Comparison of ENCODE assay signal across 24 mouse cellular contexts in genomic region chr19:23281911-23282660, GRCm38 (mm10). TPM values are rescaled to one million over a fixed set of nuclear protein-coding genes. Genes with fewer than 3 reads are reported as not detected.
A peak's percentile ranks its signal among the peaks of the same experiment; 100 is the strongest.
DNase-seq lines count a peak whose midpoint lies in the region; ATAC-seq and TF ChIP-seq lines count a peak whose summit lies in the region.
"Had no signal": no experiment of that assay in that cellular context is flagged by ENCODE, and none has a peak within 500 bp of the region (broad histone marks: within the 10 kb centered on the region; RNA-seq: fewer than 3 reads in every experiment).

No protein-coding gene starts in this region.

- H3K4me3 ChIP-seq in E14TG2a.4 (replicated peaks; ENCODE audit: low read length) (peak overlapping the region; percentile 30), ES-E14 (ENCODE audit: insufficient read depth in 1 of 2, low read depth in 1 of 2, low read length in 2 of 2, poor library complexity in 1 of 2, severe bottlenecking in 1 of 2) (peak overlapping the region in 1 of 2 experiments; percentile 19; a peak in 1 of 4 replicates)
- H3K4me3 ChIP-seq in embryonic facial prominence, embryonic 13.5 days: no peak overlapping the region
- H3K4me3 ChIP-seq in liver, embryonic 12.5 days: no peak overlapping the region
- H3K4me3 ChIP-seq: layer of hippocampus, adult 2 months; liver, embryonic 15.5 days; megakaryocyte, embryonic 14.5 days had no signal

- H3K36me3 ChIP-seq in E14TG2a.4 (ENCODE audit: insufficient read depth, low read length) (no peaks in the 10 kb centered on the region), ES-E14 (ENCODE audit: control insufficient read depth, insufficient read depth, low read length, poor library complexity, severe bottlenecking) (no peaks in the 10 kb centered on the region)
- no peaks in the 10 kb centered on the region for H3K36me3 ChIP-seq in embryonic facial prominence, embryonic 13.5 days
- no peaks in the 10 kb centered on the region for H3K36me3 ChIP-seq in liver, embryonic 12.5 days
- H3K36me3 ChIP-seq: liver, embryonic 15.5 days had no signal

- 43% methylated on average over 8 of the region's 8 CpGs for WGBS in embryonic facial prominence, embryonic 13.5 days
- 64% methylated on average over 8 of the region's 8 CpGs for WGBS in liver, embryonic 12.5 days (ENCODE audit: insufficient replicate concordance)

- H3K4me1 ChIP-seq in E14TG2a.4 (replicated peaks; ENCODE audit: low read depth, low read length) (peaks cover 9% of the 10 kb centered on the region), ES-E14 (ENCODE audit: control insufficient read depth in 2 of 2, insufficient read depth in 2 of 2, low read length in 2 of 2, poor library complexity in 1 of 2) (peaks cover 0 to 2% of the 10 kb centered on the region in 2 experiments; a peak in 1 of 4 replicates)
- no peaks in the 10 kb centered on the region for H3K4me1 ChIP-seq in embryonic facial prominence, embryonic 13.5 days
- no peaks in the 10 kb centered on the region for H3K4me1 ChIP-seq in liver, embryonic 12.5 days
- H3K4me1 ChIP-seq: liver, embryonic 15.5 days had no signal

- no peak for TF ChIP-seq CTCF in E14TG2a.4 (conservative IDR thresholded peaks at IDR 0.05; ENCODE audit: low read length)

- H3K27me3 ChIP-seq in E14TG2a.4 (ENCODE audit: insufficient read depth, low read length): no peaks in the 10 kb centered on the region
- H3K27me3 ChIP-seq in embryonic facial prominence, embryonic 13.5 days: no peaks in the 10 kb centered on the region
- H3K27me3 ChIP-seq in liver, embryonic 12.5 days (replicated peaks): no peaks in the 10 kb centered on the region
- H3K27me3 ChIP-seq: liver, embryonic 15.5 days; megakaryocyte, embryonic 14.5 days had no signal

- no peak overlapping the region for H3K4me2 ChIP-seq in embryonic facial prominence, embryonic 13.5 days
- no peak overlapping the region for H3K4me2 ChIP-seq in liver, embryonic 12.5 days
- H3K4me2 ChIP-seq: heart, embryonic 11.5 days; liver, embryonic 15.5 days had no signal

- DNase-seq in ES-E14 (ENCODE audit: low read depth, low spot score) (peak; percentile 11), MN1 (ENCODE audit: low spot score) (no peak)
- DNase-seq in natural killer cell, adult 2 months (ENCODE audit: low spot score in 2 of 2): peak; percentile 32 to 57
- DNase-seq in cerebellum, postnatal 14 days: no peak
- DNase-seq: adrenal gland, postnatal 25 days; cerebellum, adult 11-12 months; cerebellum, postnatal 36 days; heart, postnatal 10 days; kidney, adult 2 months; kidney, postnatal 14 days; layer of hippocampus, postnatal 36 days; right cerebral cortex, postnatal 25 days had no signal

- ATAC-seq in embryonic facial prominence, embryonic 13.5 days (ENCODE audit: insufficient number of reproducible peaks, insufficient read depth, low FRiP score, low TSS enrichment, low read depth): 0 out of 2 replicates have a peak, but pooled peaks have one; percentile 32
- no peak for ATAC-seq in liver, embryonic 12.5 days
- ATAC-seq: CD4-positive, CD25-positive, alpha-beta regulatory T cell, adult 4 months; forebrain, embryonic 16.5 days; inflammation-experienced regulatory T-cells, adult 6 months; lung, postnatal 0 days had no signal

- in situ Hi-C loops in ES-E14 (cut with MboI; ENCODE audit: low sequenced_read_pairs in 2 of 2, unreplicated experiment in 2 of 2): no loop called here

- H3K9me3 ChIP-seq in E14TG2a.4 (ENCODE audit: low read length): peaks cover 3% of the 10 kb centered on the region
- H3K9me3 ChIP-seq in ES-E14 (ENCODE audit: control insufficient read depth, insufficient read depth, low read depth, low read length): no peaks in the 10 kb centered on the region
- H3K9me3 ChIP-seq in embryonic facial prominence, embryonic 13.5 days: no peaks in the 10 kb centered on the region
- no peaks in the 10 kb centered on the region for H3K9me3 ChIP-seq in liver, embryonic 12.5 days (replicated peaks)
- H3K9me3 ChIP-seq: liver, embryonic 15.5 days had no signal

- no peak overlapping the region for H3K27ac ChIP-seq in ES-E14 (ENCODE audit: insufficient read depth, low read depth, low read length, poor library complexity, severe bottlenecking)
- no peak overlapping the region for H3K27ac ChIP-seq in embryonic facial prominence, embryonic 13.5 days
- H3K27ac ChIP-seq in liver, embryonic 12.5 days: no peak overlapping the region
- H3K27ac ChIP-seq: layer of hippocampus, adult 2 months; liver, embryonic 15.5 days; stomach, postnatal 0 days had no signal

- peak overlapping the region; percentile 31; the same call in 1 of the 2 replicates for H3K9ac ChIP-seq in ES-E14 (ENCODE audit: insufficient read depth, low read depth, low read length, poor library complexity, severe bottlenecking)
- no peak overlapping the region for H3K9ac ChIP-seq in embryonic facial prominence, embryonic 13.5 days
- H3K9ac ChIP-seq in liver, embryonic 12.5 days: no peak overlapping the region
- H3K9ac ChIP-seq: liver, embryonic 15.5 days had no signal

TF ChIP-seq in ES-E14, 5 proteins besides CTCF, POLR2A, EP300 and RAD21:
- TF ChIP-seq ZC3H11A (IDR thresholded peaks at IDR 0.05; ENCODE audit: borderline replicate concordance, low read depth, low read length): no peak
- no peak for TF ChIP-seq CHD2 (IDR thresholded peaks at IDR 0.05; ENCODE audit: low read depth, low read length)
- no peak for TF ChIP-seq MAFK (IDR thresholded peaks at IDR 0.05; ENCODE audit: insufficient read depth, low read depth, low read length)
- no peak for TF ChIP-seq ZNF384 (IDR thresholded peaks at IDR 0.05; ENCODE audit: low read depth, low read length)
- no peak for TF ChIP-seq HCFC1 (IDR thresholded peaks at IDR 0.05; ENCODE audit: borderline replicate concordance, insufficient read depth, low read length)

RNA-seq across cellular contexts. Expression of gene Smc5, which starts 8.4 kb away (rescaled TPM):
- total RNA-seq in ES-E14 (2012; rRNA removed): 39.7 and 57.8 TPM in 2 replicates
- 42.2 and 44.9 TPM in 2 replicates for polyA plus RNA-seq in embryonic facial prominence, embryonic 13.5 days (2015; fragmentation: Nextera tagmentation; extraction: Ambion mirVana)
- polyA plus RNA-seq in liver, embryonic 12.5 days (2016; fragmentation: Nextera tagmentation; extraction: Ambion mirVana): 21.9 and 23.5 TPM in 2 replicates

Comparison
In these comparisons a context has a peak if more than half of its experiments do, and no peak if none do; other contexts are left out.
1. DNase-seq: peak in ES-E14 (single experiment) and natural killer cell, adult 2 months (2 of 2); none in MN1 (single experiment) and cerebellum, postnatal 14 days (0 of 2).